Mouse (Mus musculus) heart, postnatal 0 days (tissue): ENCODE measurements around the gene Setd2.

Experiments used
- CTCF ChIP-seq: IDR thresholded peaks from 2 replicates; pipeline ENCODE4 v1.5.1; 2016; ENCODE audit warnings: antibody characterized with exemption, control low read depth, low read depth
- EP300 ChIP-seq: IDR thresholded peaks from 2 replicates; pipeline ENCODE4 v1.6.1; 2016; ENCODE audit warnings: antibody characterized with exemption, low read depth

DNA sequence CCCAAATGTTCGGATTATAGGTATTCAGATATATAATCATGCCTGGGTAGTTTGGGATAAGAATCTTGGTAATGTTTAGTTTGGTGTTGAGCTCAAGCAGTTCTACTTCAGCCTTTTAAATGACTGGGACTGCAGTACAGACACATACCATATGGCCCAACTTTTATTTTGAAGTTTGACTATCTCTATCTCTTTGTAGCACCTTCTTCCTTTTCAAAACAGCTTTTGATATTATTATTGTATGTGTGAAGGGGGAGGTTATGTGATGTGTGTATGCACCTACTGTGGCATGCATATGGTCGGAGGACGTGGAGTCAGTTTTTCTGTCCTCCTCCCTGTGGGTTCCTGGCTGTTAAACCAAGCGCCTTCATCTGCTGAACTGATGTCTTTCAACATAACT is 9.6 kb downstream of the Setd2 start:
- no peak for TF ChIP-seq CTCF
- no peak for TF ChIP-seq EP300
